Mouse (Mus musculus): ENCODE measurements at regions not wholly inside any gene's neighbourhood (a gene's known extent, or its start where the extent isn't known, plus 50 kb on each side); places are given as distances from the start of the nearest gene placed in this dataset.

DNA sequence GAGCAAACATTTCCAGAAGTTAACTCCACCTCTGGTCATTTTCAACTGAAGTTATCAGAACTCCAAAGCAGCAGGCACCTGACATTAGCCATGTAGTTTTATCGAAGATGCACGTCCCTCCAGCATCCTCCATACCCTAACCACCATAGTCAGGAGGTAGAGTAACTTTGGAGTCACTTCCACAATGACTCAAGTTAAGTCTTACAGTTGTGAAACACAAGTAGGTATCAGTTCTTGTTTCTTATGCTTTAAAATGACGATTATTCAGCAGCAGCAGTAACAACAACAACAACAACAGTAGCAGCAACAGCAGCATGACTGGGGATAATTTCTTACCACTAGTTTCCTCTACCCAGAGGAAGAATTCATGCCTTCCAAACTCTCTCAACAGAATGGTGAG lies 51.3 kb upstream of the Tank start:
- DNase-seq (ENCODE audit: low spot score), result no peak

DNA sequence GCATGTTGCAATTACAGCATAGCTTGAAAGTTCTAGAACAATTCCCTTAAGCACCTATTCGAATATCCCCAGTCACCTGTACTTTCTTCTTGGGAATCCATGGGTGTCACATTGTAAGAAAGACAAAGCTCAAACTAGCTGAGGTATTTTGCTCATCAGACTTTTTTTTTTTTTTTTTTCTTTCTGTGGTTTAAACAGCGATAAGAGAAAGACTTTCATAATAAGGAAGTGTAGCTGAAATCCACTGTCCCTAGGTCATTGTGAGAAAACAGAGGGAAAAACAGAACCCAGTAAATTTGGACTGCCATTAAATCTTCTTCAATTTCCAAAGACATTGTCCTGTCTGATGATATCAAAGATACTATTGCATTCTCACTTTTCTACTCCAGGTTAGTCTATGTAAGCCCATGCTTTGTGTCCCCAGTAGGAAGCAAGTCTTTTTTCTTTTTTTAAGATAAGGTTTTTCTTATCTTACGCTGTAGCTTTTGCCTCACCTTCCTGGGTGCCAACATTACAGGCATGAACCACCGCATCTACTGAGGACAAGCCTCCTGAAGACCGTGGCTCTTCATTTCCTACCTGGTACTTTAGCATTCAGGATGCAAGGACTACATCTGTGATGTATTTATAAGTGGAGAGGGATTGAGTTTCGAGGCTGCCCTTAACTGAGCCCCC lies 54.2 kb upstream of the Tank start:
- DNase-seq (ENCODE audit: low spot score), result no peak

DNA sequence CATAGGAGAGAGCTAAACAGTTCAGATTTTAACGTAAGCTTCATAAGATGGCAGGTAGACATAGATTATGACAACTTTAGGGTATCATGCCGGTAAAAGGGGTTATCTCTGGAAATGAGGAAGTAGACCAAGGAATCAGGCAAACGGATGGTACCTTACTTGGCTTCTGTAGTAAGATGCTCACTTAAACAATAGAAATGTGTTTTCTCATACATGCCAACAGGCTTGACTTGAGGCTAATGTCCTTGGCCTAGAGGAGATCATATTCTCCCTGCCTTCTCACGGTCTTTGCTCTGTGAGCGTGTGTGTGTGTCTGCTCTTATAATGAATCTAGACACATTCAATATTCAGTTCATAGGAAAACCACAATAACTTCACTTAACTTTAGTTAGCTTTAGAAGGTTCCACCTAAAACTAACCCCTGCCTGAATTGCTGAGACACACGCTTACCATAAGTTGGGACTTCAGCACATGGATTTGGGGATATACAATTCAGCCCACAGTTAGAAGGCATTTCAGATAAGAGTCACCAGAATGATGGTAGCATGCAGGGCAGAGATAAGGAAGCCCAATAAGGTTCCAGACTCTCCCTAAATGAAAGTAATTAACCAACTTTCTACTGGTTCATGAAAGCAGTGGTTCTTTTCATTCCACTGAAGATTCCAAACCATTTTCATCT lies 63.8 kb upstream of the Tank start:
- DNase-seq (ENCODE audit: low spot score), result no peak

DNA sequence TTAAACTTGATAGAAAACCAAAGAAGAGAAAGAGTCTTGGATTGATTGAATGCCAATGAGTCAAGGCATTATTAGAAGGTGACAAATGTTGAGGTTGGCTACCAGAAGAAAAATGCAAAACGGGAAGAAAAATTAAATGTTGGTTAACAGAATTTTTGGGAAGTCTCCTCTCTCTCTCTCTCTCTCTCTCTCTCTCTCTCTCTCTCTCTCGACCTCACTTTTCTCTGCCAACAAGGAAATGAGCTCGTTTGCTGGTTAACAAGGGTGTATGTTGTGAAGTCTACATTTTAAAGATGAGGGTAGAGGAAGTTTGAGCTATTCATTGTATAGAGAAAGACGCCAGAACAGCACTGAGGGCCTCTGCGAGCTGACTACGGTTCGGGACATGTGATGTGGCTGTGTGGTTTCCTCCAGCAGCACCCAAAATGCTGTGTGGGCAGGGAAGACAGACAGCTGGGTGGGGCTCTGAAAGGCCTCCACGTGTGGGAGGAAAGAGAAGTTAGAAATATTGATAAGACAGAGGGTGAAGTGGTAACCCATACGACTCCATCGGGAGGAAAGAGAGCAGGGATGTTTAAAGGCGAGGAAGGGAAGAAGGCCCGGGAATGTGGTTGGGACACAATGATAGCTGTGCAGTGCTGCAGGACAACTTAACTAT lies 64.5 kb upstream of the Tank start:
- no peak for DNase-seq (ENCODE audit: low spot score)

DNA sequence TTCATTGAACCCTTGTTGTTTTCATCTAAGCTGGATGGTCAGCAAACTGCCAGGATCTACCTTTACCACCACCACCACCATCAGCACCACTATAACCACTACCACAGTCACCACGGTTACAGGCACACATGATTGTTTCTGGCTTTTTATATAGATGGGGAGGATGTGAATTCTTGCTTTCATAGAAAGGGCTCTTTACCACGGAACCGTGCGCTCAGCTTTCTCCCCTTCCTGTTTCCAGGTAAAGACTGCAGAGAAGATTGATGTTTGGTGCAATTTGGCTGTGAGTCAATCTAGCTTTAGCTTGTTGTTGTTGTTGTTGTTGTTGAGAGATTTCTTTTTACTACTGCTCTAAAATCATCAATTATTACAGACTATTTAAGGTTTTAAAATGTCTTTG lies 74.8 kb upstream of the Tank start:
- no peak for DNase-seq (ENCODE audit: low spot score)

DNA sequence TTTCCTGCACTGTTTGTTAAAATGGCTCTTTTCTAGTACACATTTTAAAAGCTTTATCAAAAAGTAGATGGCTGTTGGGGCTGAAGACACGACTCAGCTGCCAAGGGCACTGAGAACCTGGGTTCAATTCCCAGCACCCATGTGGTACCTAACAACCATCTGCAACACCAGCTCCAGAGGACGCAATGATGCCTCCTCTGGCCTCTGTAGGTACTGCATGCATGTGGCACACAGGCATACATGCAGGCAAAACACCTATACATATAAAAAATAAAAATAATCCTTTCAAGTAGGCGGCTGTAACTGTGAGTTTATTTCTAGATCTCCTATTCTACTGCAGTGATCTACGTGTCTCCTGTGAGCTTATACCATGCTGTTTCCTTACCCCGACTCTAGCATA lies 76.5 kb upstream of the Tank start:
- no peak for DNase-seq (ENCODE audit: low spot score)

DNA sequence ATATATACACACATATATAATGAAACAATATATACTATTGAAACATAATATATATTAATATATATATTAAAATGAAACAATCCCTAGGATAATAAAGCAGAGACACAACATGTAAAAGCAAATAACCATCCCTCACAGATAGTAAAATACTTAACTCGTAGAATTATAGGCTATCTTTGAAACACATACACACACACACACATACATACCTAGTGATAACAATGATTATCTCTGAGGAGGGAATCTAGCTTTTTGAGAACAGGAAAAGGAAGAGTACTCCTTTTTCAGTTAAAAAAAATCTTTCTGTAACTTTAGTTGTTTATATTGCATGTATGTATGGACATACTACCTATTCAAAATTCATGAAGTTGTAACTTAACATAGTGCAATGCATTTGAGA lies 79.1 kb upstream of the Tank start:
- DNase-seq (ENCODE audit: low spot score), result no peak

DNA sequence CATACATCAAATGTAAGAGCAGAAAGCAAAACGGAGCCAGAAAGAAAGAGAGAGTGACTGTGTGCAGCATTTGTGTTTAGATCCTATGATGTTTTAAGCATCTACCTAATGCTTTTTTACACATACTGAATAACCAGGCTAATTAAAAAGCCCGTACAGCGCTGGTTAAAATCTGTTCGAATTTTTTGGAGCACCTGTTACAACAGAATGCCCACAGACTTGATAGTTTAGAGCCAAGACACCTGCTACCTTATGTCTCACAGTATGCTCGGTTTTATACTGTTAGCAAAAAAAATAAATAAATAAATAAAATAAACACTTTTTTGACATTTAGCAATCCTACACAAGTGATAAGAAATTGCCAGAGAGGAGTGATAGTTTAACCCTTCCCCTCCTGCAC lies 80.5 kb upstream of the Tank start:
- no peak for DNase-seq (ENCODE audit: low spot score)

DNA sequence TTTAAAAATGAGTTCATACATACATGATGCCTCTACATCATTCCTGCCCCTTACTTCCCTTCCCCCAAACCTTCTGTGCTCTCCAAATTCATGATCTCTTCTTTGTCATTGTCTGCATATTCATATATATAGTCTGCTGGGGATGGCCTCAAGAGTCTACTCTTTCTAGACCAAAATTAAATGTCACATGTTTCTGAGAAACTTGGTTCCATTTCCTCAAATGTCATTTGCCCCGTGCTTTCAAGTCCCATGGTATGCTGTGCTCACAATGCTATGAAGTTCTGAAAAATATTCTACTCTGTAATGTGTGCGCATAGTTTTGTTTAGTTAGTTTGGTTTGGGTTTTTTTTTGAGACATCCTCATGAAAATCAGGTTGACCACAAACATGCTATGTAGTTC lies 81.4 kb upstream of the Tank start:
- DNase-seq (ENCODE audit: low spot score), result no peak

DNA sequence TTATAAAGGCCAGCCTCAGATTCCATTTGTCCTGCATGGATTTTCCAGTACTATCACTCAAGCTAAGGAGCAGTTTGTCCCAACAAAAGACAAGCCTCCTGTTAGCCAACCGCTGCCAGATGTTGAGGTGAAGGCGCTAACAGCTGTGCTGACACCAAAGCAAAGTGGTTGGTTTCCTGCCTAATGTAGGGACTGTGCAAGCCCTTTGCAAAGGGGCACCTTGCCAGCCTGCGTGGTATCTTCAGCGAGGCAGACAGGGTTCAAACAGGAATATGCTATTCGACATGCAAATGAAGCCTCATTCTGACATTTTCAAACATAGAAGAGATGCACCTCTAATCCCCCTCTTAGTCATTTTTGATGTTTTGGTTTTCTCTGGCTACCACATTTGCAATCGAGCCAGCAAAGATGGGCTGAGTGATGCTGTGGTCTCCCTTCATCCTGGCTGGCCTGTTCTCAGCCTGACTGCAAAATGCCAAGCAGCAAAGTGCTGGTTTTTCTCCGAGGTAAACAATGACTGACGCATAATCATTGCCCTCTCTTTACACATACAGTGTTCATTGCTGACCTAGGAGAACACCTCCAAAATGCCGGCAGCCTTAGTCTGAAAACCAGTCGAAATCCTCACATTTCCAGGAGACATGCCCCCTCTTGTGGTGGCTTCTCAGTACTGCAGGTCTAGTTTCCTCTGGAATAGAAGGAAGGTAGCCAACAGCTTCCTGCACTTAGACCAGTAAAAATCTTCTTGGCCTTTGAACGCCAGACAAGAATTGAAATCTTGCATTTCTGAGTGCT lies 84.3 kb upstream of the Tank start:
- peak; percentile 80 for DNase-seq (ENCODE audit: low spot score)

DNA sequence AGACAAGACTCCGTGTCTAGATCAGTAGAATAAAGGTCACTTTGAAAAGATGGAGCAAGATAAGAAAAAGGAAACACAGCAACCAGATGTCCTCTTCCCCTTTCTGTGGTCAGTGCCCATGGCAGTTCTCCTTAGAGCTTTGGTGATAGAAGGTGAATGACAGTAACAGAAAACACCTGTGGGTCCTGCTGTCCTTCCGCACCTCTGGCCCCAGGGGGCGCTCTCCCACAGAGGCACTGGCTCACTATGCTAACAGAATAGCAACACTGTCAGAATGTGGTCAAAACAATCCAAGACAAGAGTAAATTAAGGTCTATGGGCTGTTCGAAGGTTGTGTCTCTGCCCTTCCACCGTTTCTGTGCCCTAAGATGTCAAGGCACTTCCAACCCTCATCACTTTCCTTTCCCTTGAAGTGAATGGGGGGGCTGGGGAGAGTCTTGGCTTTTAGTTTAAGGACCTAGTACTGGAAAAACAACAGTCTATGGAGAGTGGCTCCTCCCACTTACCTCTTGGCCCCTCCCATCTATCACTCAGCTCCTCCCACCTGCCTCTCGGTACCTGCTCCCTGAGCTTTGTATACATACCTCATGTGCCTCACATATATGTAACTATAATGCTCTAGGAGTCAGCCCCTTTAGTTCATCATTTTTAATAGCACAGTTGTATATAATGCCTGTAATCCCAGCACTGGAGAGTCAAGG lies 86.2 kb upstream of the Tank start:
- peak; percentile 31 for DNase-seq (ENCODE audit: low spot score)

DNA sequence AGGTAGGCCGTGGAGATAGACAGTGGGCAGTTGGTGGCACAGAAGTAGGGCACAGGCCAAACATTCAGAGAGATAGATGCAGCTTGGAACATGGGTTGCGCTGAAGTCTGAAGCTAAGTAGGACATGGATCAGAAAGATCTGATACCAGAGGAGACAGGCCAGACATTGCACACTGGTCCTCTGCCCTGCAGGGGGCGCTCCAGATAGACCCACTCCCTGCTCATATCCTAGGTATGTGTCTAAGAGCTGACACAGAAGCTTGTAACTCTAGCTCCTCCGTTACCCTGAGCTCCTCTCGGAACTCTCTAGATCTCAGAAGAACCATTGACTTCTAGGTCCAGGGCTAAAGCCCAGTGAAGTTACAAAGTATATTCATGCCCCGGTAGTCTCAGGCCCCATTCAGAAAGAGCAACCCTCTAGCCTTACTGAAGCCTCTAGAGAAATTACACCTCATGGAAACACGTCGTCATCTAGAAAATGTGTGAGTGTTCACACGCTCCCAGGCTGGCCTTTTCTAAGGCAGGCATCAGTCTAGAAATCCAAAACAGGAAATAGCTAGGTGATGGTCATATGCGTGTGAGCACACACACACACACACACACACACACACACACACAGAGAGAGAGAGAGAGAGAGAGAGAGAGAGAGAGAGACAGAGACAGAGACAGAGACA lies 87.8 kb upstream of the Tank start:
- no peak for DNase-seq (ENCODE audit: low spot score)

DNA sequence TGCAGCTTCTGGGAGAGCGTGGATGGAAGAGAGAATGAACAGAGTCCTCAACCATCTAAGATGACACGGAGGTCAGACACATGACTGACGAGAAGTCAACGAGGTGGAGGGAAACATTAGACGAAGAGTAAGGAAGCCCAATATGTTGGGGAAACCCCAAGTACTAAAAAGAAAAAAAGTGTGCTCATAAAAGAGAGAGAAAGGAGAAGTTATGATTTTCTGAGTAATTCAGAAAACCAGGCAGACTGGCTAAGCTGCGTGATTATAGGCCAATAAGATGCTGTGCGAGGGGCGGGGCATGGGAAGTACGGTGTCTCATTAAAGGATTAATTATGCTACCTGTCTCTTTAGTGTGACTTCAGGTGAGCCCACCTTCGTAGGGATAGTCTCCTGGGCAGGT lies 88.6 kb upstream of the Tank start:
- DNase-seq (ENCODE audit: low spot score), result no peak

DNA sequence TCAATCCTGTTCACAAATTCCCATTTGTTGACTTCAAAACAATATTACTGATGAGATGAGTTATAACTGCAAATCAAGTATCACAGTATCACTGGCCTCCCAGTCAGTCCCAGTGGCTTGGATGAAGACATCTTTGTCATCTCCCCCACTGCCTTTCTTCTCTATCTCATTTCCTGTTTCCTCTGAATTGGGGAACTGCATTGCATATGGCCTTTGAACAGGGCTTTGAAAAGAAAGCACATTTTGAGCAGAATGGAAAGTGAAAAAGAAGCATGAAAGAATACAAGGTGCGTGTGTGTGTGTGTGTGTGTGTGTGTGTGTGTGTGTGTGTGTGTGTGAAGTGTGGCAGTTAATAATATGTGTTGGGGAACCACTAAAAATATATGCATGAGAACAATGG lies 94.6 kb upstream of the Tank start:
- DNase-seq (ENCODE audit: low spot score), result no peak

DNA sequence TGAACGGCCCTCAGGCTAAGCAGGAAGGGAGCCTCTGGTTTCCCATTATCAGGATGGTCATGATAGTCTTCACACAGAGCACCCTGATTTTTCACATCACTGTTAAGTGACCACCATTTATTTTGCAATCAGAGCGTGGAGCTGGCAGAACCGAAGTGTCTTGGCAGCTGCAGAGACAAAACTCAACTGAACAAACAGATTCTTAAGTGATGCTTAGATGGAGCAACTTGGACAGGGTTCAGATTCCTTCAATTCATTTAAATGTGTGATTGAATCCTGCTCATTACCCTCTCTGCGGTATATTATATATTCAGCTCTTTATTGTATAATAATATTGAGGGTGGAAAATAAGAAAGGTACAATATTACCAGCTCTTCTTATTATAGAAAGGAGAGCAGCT lies 101.7 kb upstream of the Tank start:
- no peak for DNase-seq (ENCODE audit: low spot score)

DNA sequence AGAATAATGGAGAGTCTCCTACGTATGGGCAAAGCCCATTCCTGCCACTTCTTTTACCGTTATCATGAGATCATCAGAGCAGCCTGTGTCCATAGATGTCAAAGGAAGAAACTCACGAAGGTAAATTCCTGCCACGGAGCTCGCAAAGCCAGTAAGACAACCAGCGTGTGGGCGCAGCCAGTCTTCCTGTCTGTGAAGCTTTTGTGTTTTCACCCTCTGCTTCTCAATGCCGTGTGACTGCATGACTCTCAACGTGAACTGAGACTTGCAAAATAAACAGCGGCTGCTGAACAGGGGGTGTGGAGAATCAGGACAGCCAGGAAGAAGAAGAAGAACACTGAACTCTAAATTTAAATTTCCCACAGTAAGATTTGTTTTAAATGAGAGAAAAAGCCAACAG lies 103.8 kb upstream of the Tank start:
- no peak for DNase-seq (ENCODE audit: low spot score)

DNA sequence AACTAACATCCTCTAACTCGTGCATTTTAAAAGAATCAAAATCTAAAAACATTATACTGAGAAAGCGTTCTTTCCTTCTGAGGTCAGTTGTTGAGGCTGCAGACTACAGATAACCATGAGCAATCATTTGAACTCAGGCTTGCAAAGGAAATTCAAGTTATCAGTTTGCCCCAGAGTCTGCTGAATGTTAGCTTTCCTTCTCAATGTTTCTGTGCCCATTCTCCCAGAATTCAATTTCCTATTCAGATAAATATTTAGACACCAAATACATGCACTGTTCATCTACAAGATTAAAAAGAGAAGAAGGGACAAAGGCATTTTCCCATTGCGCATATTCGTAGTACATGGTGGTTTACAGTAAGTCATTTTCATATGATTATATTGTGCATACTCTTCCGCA lies 107.9 kb upstream of the Tank start:
- DNase-seq (ENCODE audit: low spot score), result no peak

DNA sequence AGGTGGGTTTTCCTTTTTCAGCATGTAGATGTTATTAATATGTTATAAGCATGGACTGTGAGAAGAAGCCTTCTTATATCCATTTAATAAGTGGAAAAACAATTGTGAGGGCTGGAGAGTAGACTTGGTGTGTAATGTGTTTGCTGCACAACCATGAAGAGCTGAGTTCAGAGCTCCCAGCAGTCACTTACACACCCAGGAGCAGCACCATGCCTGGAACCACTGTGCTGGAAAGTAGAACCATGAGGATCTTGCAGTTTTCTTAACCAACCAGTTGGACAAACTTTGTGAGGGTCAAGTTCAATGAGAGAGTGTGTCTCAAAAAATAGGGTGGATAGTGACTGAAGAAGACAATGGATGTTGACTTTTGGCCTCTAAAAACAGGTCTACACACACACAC lies 108.3 kb upstream of the Tank start:
- DNase-seq (ENCODE audit: low spot score), result no peak

DNA sequence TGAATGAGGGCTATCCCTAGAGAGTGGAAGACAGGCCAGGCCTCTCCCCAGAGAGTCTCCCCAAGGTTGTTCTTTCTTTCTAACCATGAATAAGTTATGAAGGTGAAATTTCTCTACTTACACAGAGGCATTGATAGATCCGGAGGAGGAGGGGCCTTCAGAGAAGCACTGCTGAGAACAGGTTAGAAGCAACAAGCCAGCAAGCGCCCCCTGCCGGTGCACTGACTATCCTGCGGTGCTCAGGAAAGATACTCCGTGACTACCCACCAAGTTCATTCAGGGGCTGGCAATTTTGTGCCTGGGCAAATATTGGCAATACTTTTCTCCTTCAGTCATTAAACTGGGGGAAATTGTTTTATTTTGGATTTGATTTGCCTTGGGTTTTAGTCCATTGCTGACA lies 122.5 kb upstream of the Tank start:
- DNase-seq (ENCODE audit: low spot score), result peak; percentile 47

DNA sequence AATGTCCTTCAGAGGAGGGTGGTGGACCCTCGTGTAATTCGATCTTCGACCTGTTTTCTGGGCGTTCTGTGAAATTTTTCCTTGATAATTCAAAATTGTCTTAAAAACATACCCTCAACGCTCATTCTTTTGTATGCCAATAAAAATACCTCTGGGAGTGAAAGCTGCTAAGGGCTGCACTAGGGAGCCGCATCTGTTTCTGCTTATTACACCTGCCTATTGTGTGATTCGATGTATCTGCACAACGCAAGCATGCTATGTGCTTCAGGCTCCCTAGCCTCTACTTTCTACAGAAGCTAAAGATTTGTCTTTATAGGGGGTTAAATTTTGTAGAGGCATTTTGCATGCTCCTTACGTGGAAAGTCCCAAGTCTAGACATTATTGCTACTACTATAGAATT lies 123.7 kb upstream of the Tank start:
- no peak for DNase-seq (ENCODE audit: low spot score)

DNA sequence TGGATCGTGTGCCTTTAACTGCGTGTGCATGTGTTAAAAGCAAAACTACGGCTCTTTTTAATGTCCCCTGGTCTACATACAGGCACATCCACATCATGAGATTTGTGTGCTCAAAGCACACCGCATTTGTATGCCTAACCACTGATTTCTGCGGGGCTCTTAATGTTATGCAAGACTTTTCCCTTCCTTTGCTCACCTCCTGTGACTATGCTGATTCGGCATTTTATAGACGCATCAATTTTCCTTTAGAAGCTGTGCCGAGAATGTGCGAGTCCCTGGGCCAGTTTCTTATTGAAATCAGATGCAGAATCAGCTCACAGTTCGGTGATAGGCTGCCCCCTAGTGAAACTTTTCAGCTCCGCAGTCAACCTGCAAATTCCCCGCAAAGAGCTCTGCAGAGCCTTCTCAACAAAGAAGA lies 124.1 kb upstream of the Tank start:
- DNase-seq (ENCODE audit: low spot score), result peak; percentile 78
